Mouse (Mus musculus): ENCODE measurements around the gene Adgrl2.

GRCm38 (mm10) chr3:148823551-148823950 is 166.8 kb downstream of the Adgrl2 start:
- TF ChIP-seq MAFK (IDR thresholded peaks at IDR 0.05; ENCODE audit: insufficient read depth, low read depth, low read length) = no peak
- no peak for TF ChIP-seq ZC3H11A (IDR thresholded peaks at IDR 0.05; ENCODE audit: borderline replicate concordance, low read depth, low read length)
- no peak for TF ChIP-seq CHD2 (IDR thresholded peaks at IDR 0.05; ENCODE audit: low read depth, low read length)
- no peak for TF ChIP-seq HCFC1 (IDR thresholded peaks at IDR 0.05; ENCODE audit: borderline replicate concordance, insufficient read depth, low read length)
- no peak for TF ChIP-seq ZNF384 (IDR thresholded peaks at IDR 0.05; ENCODE audit: low read depth, low read length)

Data from ES-E14 (cell line).